Mouse (Mus musculus): ENCODE results near the gene Cnrip1.
"Not testable (repeated sequence)": the region's sequence is repeated elsewhere in the genome, so short reads cannot be mapped to it uniquely, and the experiment has no call there.

Gene Cnrip1

GRCm38 (mm10) chr11:17051545-17052475 is at the start of gene Cnrip1, which contains the start of gene Plek:
Cnrip1 (plus strand) TSS chr11:17051586.
Plek (minus strand) TSS chr11:17052381.
- DNase-seq (ENCODE audit: low spot score): peak; percentile 53

GRCm38 (mm10) chr11:17002739-17003373 is 48.5 kb upstream of the Cnrip1 start:
- DNase-seq (ENCODE audit: low spot score): no peak

GRCm38 (mm10) chr11:17003757-17004156 is 47.6 kb upstream of the Cnrip1 start:
- no peak for DNase-seq (ENCODE audit: low spot score)

DNA sequence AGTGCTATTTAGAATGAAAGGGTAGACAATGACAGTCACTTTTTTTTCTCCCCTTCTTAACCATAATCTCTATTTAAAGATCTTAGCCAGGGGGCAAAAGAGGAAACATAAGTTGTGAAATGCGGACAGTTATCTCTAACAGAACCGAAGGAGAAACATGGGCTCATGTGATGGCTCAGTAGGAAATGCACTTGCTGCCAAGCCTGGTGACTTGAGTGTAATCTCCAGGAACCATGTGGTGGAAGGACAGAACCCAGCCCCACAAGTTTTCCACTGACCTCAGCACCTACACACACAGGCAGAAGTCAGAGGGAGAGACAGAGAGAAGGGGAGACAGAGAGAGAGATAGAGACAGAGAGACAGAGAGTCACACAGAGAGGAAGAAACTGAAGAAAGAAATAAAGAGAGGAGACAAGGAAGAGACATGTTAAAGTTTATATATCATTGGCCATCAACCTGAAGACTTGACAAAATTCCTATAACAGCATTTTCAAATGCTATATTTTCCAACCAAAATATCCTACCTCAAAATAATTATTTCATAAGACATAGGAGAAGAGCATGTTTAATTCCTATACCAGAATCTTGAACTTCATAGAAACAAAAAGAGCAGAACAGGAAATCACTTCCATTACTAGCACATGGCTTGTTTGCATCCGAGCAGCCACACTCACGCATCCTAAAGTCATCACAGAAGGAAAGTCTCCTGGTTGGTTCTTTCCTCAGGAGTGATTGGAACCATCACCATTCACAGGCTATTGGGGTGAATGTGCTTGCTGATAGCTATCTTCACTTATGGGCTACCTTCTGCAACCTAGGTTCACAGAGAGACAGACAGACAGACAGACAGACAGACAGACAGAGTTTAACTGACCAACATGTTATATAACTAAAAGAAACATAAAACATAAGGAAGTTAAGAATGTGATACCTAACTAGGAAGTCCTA is 46.2 kb upstream of the Cnrip1 start:
- DNase-seq (ENCODE audit: low spot score): no peak

DNA sequence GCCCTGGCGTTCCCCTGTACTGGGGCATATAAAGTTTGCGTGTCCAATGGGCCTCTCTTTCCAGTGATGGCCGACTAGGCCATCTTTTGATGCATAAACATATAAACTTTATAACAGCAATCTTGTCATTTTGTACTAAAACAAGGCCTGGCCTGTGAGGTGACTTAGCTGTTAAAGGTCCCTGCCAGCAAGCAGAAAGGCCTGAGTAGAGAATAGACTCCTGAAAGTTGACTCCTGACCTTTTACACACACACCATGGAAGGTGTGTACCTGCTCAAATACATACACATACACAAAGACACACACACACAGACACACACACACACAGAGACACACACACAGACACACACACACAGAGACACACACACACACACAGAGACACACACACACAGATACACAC is 44.9 kb upstream of the Cnrip1 start:
- not testable (repeated sequence) for DNase-seq (ENCODE audit: low spot score)

GRCm38 (mm10) chr11:17007517-17008173 is 43.7 kb upstream of the Cnrip1 start:
- no peak for DNase-seq (ENCODE audit: low spot score)

GRCm38 (mm10) chr11:17008498-17008941 is 42.9 kb upstream of the Cnrip1 start:
- DNase-seq (ENCODE audit: low spot score): no peak

GRCm38 (mm10) chr11:17012948-17013347 is 38.4 kb upstream of the Cnrip1 start:
- no peak for DNase-seq (ENCODE audit: low spot score)

- DNase-seq (ENCODE audit: low spot score): no peak
These were observed 32.1 kb upstream of the Cnrip1 start for GRCm38 (mm10) chr11:17019328-17019727.

- DNase-seq (ENCODE audit: low spot score): no peak
These were observed 28.2 kb upstream of the Cnrip1 start for GRCm38 (mm10) chr11:17023206-17023605.

DNA sequence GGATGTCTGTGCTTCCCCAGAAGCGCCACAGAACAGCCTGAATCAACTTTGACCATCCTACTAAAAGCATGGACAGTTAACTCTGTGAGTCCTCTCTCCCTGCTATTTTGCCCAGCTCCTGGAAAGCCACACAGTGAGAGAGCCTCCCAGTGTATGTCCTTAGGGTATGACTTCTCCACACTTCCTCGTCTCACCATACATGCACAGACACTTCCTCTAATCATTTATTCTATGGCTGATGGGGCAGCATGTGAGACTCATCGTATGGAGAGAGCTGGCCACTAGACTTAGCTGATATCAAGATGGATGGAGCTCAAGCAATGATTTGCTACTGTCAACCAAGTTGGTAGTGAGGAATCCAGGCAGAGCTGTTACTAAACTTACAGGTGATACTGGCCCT is 27.4 kb upstream of the Cnrip1 start:
- no peak for DNase-seq (ENCODE audit: low spot score)

DNA sequence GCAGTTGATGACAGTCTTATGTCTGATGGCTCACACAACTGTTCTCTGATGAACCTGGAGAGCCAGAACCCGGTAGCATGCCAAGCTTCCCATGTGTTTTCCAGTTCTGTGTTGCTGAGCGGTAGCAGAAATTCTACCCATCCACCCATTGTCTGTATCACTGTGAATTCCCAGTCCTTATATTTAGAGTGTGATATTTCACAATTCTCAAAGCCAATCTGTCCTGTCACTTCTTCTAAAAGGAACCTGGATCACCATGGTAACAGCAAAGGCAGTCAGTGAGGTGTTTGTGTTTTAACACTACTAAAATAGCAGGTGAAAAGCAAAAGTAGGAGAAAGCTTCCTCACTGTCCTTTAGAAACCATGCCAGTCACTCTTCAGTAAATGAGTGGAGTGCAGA is 5.6 kb upstream of the Cnrip1 start:
- no peak for DNase-seq (ENCODE audit: low spot score)

- DNase-seq (ENCODE audit: low spot score): no peak
These were observed 1.2 kb downstream of the Cnrip1 start for GRCm38 (mm10) chr11:17052476-17053049.

- not testable (repeated sequence) for DNase-seq (ENCODE audit: low spot score)
These were observed 18.0 kb downstream of the Cnrip1 start for GRCm38 (mm10) chr11:17069360-17069759.

DNA sequence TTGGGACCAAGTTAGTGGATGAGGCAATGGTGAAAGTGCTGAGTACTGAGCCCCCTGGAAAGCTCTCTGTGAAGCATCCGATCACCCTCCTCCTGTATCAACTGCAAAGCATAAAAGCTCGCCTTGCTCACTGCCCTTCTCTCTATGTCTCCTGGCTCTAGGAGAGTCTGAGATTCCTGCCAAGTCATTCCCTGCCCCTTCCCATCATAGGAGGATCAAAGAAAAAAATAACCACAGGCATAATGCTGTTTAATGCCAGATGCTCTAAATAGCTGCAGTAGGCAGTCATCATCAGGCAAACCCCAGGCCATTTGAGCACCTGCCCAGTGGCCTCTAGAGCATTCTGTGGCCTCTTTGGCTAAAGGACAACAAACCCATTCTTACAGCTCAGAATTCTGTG is 24.3 kb downstream of the Cnrip1 start:
- no peak for DNase-seq (ENCODE audit: low spot score)

GRCm38 (mm10) chr11:17082086-17082485 is 30.7 kb downstream of the Cnrip1 start:
- DNase-seq (ENCODE audit: low spot score): no peak

DNA sequence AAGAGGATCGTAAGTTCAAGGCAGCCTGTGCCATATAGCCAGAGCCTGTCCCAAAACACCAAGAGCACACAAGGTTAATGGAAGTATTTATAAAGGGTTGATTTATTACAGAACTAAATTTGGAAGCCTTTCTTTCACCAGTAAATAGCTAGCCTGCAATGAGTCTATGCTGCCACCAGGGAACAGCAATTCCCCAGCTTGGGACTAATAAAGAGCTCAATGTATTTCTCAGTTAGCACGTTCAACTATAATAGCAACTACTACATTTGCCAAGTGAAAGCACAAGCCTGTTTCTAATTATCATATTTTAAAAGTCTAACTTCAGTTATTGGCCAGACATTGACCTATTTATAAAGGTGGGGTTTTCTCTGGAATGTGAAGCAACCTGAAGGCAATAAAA is 31.6 kb downstream of the Cnrip1 start:
- DNase-seq (ENCODE audit: low spot score): peak; percentile 4

GRCm38 (mm10) chr11:17083455-17083854 is 32.1 kb downstream of the Cnrip1 start:
- no peak for DNase-seq (ENCODE audit: low spot score)

DNA sequence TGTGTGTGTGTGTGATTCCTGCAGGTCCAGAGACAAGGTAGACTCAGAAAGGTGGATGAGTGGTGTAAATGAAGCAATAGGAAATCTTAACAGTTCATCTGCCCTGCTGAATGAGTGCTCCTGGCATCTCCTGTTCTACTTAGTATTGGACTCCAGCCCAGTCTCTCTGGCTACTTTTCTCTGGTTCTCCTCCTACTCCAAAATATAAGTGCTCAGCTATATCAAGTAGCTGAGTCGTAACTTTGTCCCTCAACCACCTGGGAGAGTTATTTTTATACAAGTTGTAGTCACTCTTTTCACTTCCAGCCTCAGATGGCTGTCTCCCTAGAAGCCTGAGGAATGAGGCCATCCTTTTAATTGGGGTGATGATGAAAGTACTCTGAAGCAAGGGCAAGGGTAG is 32.5 kb downstream of the Cnrip1 start:
- DNase-seq (ENCODE audit: low spot score): no peak

- DNase-seq (ENCODE audit: low spot score): no peak
These were observed 34.7 kb downstream of the Cnrip1 start for GRCm38 (mm10) chr11:17086106-17086505.

DNA sequence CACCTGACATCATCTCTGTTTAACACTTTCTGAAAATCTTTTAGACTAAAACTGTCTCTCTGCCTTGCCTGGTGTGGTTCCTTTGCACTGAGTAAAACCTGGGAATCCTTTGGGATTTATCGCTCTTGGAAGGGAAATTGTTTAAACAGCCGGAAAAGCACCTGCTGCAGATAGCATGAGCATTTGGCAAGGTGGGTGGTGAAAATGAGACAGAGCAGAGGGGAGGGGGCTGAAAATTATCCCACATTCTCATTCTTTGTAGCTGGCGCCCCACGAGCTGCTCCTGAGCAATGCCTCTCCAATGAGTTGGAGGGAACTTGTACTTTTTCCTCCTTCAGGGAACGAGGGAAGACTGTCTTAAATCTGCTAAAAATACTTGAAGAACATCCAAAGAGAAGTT is 55.5 kb downstream of the Cnrip1 start:
- no peak for DNase-seq (ENCODE audit: low spot score)
